Mouse (Mus musculus): Measurements from ENCODE around the gene Apoc4. TPM values are rescaled to one million over a fixed set of nuclear protein-coding genes. Genes with fewer than 3 reads are reported as not detected.
A peak's percentile ranks its signal among the peaks of the same experiment; 100 is the strongest.

The Apoc4 gene
- not detected for total RNA-seq (2021)

GRCm38 (mm10) chr7:19681202-19681694, at the start of gene Apoc4, which contains the start of gene Gm44805:
Apoc4 (minus strand) TSS chr7:19681479.
Gm44805 (minus strand) TSS chr7:19681423.
- intact Hi-C loops (cut with DNase I), result no loop called here
- DNase-seq (ENCODE audit: low spot score), result no peak

DNA sequence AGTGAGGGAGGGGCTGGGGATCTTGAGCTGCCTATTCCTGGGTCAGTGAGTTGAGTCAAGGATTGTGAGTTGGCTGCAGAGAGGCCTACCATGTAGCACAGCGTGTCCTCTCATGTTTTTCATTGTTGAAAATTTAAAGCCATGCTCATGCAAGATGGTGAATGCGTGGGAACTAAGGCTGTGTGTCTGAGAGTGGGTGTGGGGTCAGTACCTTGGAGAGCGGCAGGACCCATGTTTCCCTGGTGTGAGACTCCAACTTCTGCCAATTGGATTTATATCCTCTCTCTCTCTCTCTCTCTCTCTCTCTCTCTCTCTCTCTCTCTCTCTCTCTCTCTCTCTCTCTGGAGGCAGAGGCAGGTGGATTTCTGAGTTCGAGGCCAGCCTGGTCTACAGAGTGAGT, 45.3 kb upstream of the Apoc4 start:
- intact Hi-C loops (cut with DNase I), result no loop called here

DNA sequence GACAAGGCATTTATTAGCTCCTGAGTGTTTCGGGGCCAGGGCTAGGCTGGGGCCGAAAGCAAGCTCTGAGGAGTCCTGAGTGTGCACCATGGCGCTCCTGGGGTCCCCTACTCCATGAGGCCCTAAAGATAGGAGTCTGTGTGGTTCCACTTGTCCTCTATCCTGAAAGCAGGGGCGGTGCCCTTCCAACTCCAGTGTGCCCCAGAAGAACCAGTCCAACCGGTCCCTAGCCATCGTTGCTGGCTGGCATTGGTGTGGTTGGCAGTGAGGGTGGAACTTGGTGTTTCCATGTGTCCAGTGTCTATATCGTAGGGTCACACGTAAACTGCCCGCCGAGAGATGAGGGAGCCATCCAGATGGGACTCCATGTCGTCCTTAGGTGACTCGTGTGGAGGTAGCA, 42.9 kb upstream of the Apoc4 start:
- intact Hi-C loops (cut with DNase I), result loop anchor here (1.0 kb wide), 1 partner anchor 9 kb away; no protein-coding TSS in a partner anchor
- DNase-seq (ENCODE audit: low spot score), result no peak

More for the DNA sequence above, 45.3 kb upstream of the Apoc4 start:
- DNase-seq (ENCODE audit: low spot score), result no peak

DNA sequence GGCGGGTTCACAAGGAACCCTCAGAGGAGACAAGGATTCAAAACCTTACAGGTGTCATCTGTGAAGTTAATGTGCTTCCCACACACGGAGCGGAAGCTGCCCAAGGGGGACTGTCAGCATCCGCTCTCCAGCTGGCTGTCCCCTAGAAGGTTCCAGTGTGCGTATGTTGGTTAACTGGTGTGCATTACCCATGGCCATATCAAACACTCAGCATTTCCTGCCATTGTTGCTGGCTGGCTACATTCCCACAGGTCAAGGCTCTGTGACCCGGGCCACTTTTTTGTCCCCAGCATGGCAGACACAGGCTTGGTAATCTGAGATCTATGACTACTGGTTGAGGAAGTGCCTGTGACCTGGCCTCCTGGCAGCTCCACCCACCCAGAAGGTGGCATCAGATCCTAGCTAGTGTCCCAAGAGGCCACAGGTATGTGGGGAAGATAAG, 41.5 kb upstream of the Apoc4 start:
- peak; percentile 65 for DNase-seq (ENCODE audit: low spot score)
- intact Hi-C loops (cut with DNase I), result loop anchor here (2.0 kb wide), 1 partner anchor 24 kb away; no protein-coding TSS in a partner anchor

- DNase-seq (ENCODE audit: low spot score), result no peak
- intact Hi-C loops (cut with DNase I), result no loop called here
These were observed 37.9 kb upstream of the Apoc4 start for GRCm38 (mm10) chr7:19719200-19719599.

GRCm38 (mm10) chr7:19718297-19718952, 37.1 kb upstream of the Apoc4 start:
- DNase-seq (ENCODE audit: low spot score), result no peak
- intact Hi-C loops (cut with DNase I), result no loop called here

DNA sequence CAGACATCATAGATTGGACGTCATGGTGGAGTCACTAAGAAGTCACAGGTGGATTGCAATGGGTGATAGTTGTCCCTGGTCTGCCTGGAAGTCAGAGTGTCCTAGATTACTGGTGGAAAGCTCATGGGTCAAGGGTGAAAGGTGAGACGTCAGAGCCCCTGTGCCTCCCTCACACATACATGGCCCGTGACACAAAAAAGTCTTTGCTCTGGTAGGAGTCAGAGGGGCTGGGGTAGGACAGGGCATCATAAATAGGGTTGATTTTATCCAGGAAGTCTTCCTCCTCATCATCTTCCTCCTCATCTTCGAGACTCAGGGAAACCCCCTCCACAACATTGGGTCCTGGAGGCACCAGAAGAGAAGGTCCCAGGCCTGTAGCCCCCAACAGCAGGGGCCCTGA, 36.1 kb upstream of the Apoc4 start:
- intact Hi-C loops (cut with DNase I), result loop anchor here (2.0 kb wide), 1 partner anchor 25 kb away; no protein-coding TSS in a partner anchor
- no peak for DNase-seq (ENCODE audit: low spot score)

DNA sequence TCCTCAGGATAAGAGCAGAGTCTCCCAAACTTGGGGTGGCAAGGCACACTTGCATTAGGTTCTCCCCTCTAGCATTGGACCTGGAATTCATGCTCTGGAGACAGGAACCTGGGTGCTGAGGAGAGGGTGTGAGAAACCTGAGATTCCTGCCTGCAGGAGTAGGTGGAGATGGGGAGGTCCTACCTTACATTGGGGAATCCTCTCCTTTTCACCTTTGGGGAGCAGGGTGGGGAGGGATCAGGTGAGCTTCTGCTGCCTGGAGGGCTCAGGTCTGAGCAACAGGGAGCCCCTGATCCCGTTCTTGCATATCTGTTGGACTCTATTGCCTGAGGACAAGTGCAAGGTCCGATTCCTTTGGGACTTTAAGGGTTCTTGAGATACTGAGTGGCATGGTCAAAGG, 35.5 kb upstream of the Apoc4 start:
- intact Hi-C loops (cut with DNase I), result loop anchor here (2.0 kb wide), 1 partner anchor 26 kb away; no protein-coding TSS in a partner anchor
- DNase-seq (ENCODE audit: low spot score), result no peak

DNA sequence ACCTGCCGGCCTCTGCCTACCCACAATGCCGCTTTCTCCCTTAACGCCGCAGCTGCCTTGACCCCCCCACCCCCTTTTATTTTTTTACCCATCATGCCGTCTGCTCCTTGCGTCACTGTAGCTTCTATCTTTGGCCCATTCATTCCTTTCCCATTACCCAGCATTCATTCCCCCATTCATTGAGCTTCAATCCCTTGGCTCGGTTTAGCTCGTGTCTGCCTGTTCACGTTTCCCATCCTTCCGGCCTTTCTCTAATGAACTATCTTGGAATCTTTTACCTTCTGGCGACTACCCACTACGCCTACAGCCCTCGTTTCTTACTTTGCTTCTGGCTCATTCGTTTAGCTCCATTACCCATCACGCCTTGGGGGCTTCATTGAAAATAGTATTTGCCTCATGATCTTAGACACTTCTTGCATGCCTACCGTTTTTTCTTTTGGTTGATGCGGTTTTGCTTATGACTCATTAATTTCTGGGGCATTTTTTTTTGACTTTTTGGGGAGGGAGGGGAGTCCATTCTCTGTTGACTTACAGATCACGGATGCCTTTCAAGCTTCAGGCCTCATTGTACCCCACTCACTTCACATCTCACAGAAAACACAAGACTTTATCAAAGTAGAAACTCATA, 34.9 kb upstream of the Apoc4 start:
- DNase-seq (ENCODE audit: low spot score), result no peak
- intact Hi-C loops (cut with DNase I), result loop anchor here (2.0 kb wide), 1 partner anchor 27 kb away; no protein-coding TSS in a partner anchor

GRCm38 (mm10) chr7:19715239-19716054, 34.2 kb upstream of the Apoc4 start, which contains the start of gene Tomm40:
Tomm40 (minus strand) TSS chr7:19715438.
- DNase-seq (ENCODE audit: low spot score), result peak; percentile 100
- intact Hi-C loops (cut with DNase I), result loop anchor here (2.0 kb wide), 1 partner anchor 27 kb away; no protein-coding TSS in a partner anchor

DNA sequence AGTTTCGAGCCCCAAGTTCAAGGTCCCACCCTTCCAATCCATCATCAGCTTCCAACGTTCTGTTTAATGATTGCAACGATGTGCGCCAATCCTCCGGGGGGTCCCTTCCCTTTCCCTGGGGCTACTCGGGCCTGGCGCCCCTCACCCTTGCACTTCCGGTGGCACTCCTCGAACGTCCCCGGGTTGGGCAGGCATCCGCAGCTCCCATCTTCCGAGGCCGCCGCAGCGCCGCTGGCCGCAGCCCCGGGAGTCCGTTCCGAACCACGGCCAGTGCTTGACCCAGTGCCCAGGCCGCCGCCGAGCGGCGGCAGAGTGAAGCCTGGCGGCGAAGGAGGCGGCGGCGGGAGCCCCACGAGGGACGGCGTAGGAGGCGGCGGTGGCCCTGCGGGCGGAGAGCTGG, 33.6 kb upstream of the Apoc4 start:
- intact Hi-C loops (cut with DNase I), result no loop called here
- no peak for DNase-seq (ENCODE audit: low spot score)

- DNase-seq (ENCODE audit: low spot score), result no peak
- intact Hi-C loops (cut with DNase I), result loop anchor here (2.0 kb wide), 1 partner anchor 45 kb away; no protein-coding TSS in a partner anchor
These were observed 32.3 kb upstream of the Apoc4 start for GRCm38 (mm10) chr7:19713598-19713997.

DNA sequence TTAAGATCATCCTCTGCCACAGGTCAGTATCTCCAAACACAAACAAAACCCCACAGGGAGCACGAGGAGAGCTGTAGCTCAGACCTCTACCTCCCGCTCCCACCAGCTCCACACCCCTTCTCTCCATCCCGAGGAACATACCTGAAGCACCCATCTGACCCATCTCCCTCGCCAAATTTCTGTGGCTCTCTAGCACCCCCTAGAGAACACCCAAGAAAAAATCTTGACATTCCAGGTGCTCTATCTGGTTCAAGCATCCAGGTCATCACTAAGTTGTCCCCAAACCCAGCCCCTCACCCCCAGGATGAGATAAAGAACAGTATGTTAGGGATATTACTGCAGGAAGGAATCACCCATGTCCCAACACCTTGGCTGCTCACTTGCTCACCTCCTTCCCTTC, 31.9 kb upstream of the Apoc4 start:
- intact Hi-C loops (cut with DNase I), result loop anchor here (2.0 kb wide), 1 partner anchor 44 kb away; no protein-coding TSS in a partner anchor
- DNase-seq (ENCODE audit: low spot score), result no peak

DNA sequence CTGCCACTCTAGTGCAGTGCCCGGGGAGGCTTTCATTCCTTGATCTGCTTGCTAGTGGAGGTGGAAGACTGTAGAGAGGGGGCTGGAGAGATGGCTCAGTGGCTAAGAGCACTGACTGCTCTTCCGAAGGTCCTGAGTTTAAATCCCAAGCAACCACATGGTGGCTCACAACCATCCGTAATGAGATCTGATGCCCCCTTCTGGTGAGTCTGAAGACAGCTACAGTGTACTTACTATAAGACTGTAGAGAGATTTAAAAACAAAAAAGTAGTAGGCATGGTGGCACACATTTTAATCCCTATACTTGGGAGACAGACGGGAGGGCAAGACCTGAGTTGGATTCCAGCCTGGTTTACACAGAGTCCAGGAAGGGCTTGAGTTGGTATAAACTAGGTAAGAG, 31.1 kb upstream of the Apoc4 start:
- intact Hi-C loops (cut with DNase I), result loop anchor here (2.0 kb wide), 1 partner anchor 44 kb away; no protein-coding TSS in a partner anchor
- DNase-seq (ENCODE audit: low spot score), result no peak

- no peak for DNase-seq (ENCODE audit: low spot score)
- intact Hi-C loops (cut with DNase I), result no loop called here
These were observed 29.4 kb upstream of the Apoc4 start for GRCm38 (mm10) chr7:19710650-19711049.

- DNase-seq (ENCODE audit: low spot score), result no peak
- intact Hi-C loops (cut with DNase I), result no loop called here
These were observed 24.0 kb upstream of the Apoc4 start for GRCm38 (mm10) chr7:19705271-19705670.

DNA sequence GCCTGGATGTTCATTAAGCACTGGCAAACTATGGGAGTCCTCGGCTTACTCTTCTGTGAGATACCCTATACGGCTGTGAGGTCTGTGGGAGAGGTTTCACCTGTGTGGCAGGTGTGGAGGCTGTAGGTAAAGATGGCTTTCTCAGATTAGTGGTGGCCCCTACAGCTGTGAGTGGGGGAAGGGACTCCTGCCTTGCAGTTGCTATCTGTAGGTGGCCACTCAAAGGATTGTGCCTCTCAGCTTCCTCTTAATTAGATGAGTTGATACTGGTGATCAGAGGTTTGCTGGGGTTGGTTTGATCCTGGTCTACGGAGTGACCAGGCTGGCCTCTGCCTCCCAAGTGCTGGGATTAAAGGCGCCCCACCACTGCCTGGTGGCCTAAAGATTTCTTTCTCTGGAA, 23.2 kb upstream of the Apoc4 start:
- no peak for DNase-seq (ENCODE audit: low spot score)
- intact Hi-C loops (cut with DNase I), result loop anchor here (5.0 kb wide), 1 partner anchor 297 kb away; no protein-coding TSS in a partner anchor

GRCm38 (mm10) chr7:19702859-19703555, 21.7 kb upstream of the Apoc4 start:
- no peak for DNase-seq (ENCODE audit: low spot score)
- intact Hi-C loops (cut with DNase I), result loop anchor here (5.0 kb wide), 1 partner anchor 296 kb away; no protein-coding TSS in a partner anchor

Measured in heart, postnatal 25 days (tissue).